Mouse (Mus musculus) E14TG2a.4 (cell line): ENCODE data around the gene Adarb1.

ENCODE experiments used
- H3K27me3 ChIP-seq: 2 replicates; pipeline ENCODE4 v1.6.1; 2014; ENCODE audit warnings: low read length, control low read depth; ENCODE audit not compliant: insufficient read depth
- H3K36me3 ChIP-seq: 2 replicates; pipeline ENCODE4 v1.6.1; 2014; ENCODE audit warnings: low read length, control low read depth; ENCODE audit not compliant: insufficient read depth
- H3K4me1 ChIP-seq: replicated peaks from 2 replicates; pipeline ENCODE4 v1.6.1; 2014; ENCODE audit warnings: low read depth, low read length, control low read depth
- H3K4me3 ChIP-seq: replicated peaks from 2 replicates; pipeline ENCODE4 v1.5.1; 2014; ENCODE audit warnings: mild to moderate bottlenecking, low read length
- H3K9me3 ChIP-seq: 2 replicates; pipeline ENCODE4 v1.6.1; 2014; ENCODE audit warnings: low read length, control low read depth
- CTCF ChIP-seq: conservative IDR thresholded peaks from 2 replicates; pipeline ENCODE4 v1.5.1; 2014; ENCODE audit warnings: low read length
- NANOG ChIP-seq: IDR thresholded peaks from 2 replicates; pipeline ENCODE4 v1.6.1; 2014; ENCODE audit warnings: borderline replicate concordance, low read length, mixed read lengths
- POU5F1 ChIP-seq: IDR thresholded peaks from 2 replicates; pipeline ENCODE4 v1.6.1; 2014; ENCODE audit warnings: low read length, borderline replicate concordance

The Adarb1 gene

GRCm38 (mm10) chr10:77406486-77406885 lies 11.6 kb downstream of the Adarb1 start:
- H3K27me3 ChIP-seq: no peaks in the 10 kb centered on the region
- no peaks in the 10 kb centered on the region for H3K4me1 ChIP-seq
- TF ChIP-seq CTCF (no peak), NANOG (no peak), POU5F1 (no peak)
- H3K4me3 ChIP-seq: no peak overlapping the region
- H3K36me3 ChIP-seq: no peaks in the 10 kb centered on the region
- no peaks in the 10 kb centered on the region for H3K9me3 ChIP-seq

GRCm38 (mm10) chr10:77402463-77402862 lies 15.6 kb downstream of the Adarb1 start:
- H3K36me3 ChIP-seq: no peaks in the 10 kb centered on the region
- no peak overlapping the region for H3K4me3 ChIP-seq
- TF ChIP-seq POU5F1: no peak
- H3K9me3 ChIP-seq: no peaks in the 10 kb centered on the region
- H3K4me1 ChIP-seq: no peaks in the 10 kb centered on the region
- no peaks in the 10 kb centered on the region for H3K27me3 ChIP-seq

GRCm38 (mm10) chr10:77401039-77401438 lies 17.0 kb downstream of the Adarb1 start:
- Histone ChIP-seq H3K36me3 (no peaks in the 10 kb centered on the region), H3K4me1 (no peaks in the 10 kb centered on the region), H3K4me3 (no peak overlapping the region), H3K9me3 (no peaks in the 10 kb centered on the region), H3K27me3 (no peaks in the 10 kb centered on the region)
- no peak for TF ChIP-seq POU5F1
- TF ChIP-seq CTCF: no peak
- no peak for TF ChIP-seq NANOG

GRCm38 (mm10) chr10:77399938-77400337 lies 18.1 kb downstream of the Adarb1 start:
- Histone ChIP-seq H3K4me3 (no peak overlapping the region), H3K4me1 (no peaks in the 10 kb centered on the region), H3K36me3 (no peaks in the 10 kb centered on the region), H3K9me3 (no peaks in the 10 kb centered on the region), H3K27me3 (no peaks in the 10 kb centered on the region)
- TF ChIP-seq CTCF (no peak), POU5F1 (no peak), NANOG (no peak)

- Histone ChIP-seq H3K4me3 (no peak overlapping the region), H3K9me3 (no peaks in the 10 kb centered on the region), H3K4me1 (no peaks in the 10 kb centered on the region), H3K36me3 (no peaks in the 10 kb centered on the region), H3K27me3 (no peaks in the 10 kb centered on the region)
- TF ChIP-seq POU5F1 (no peak), CTCF (no peak), NANOG (no peak)
Measured at GRCm38 (mm10) chr10:77398082-77398481, 20.0 kb downstream of the Adarb1 start.

- Histone ChIP-seq H3K4me1 (no peaks in the 10 kb centered on the region), H3K9me3 (no peaks in the 10 kb centered on the region), H3K27me3 (no peaks in the 10 kb centered on the region), H3K4me3 (no peak overlapping the region), H3K36me3 (no peaks in the 10 kb centered on the region)
- TF ChIP-seq NANOG (no peak), POU5F1 (no peak), CTCF (no peak)
Measured at GRCm38 (mm10) chr10:77397056-77397642, 20.9 kb downstream of the Adarb1 start.

- H3K36me3 ChIP-seq: no peaks in the 10 kb centered on the region
- H3K4me1 ChIP-seq: no peaks in the 10 kb centered on the region
- no peaks in the 10 kb centered on the region for H3K9me3 ChIP-seq
- H3K27me3 ChIP-seq: no peaks in the 10 kb centered on the region
- H3K4me3 ChIP-seq: no peak overlapping the region
- TF ChIP-seq CTCF (no peak), POU5F1 (no peak), NANOG (no peak)
Measured at GRCm38 (mm10) chr10:77396015-77396414, 22.1 kb downstream of the Adarb1 start.

GRCm38 (mm10) chr10:77391072-77391471 lies 27.0 kb downstream of the Adarb1 start:
- no peak overlapping the region for H3K4me3 ChIP-seq
- no peaks in the 10 kb centered on the region for H3K27me3 ChIP-seq
- no peaks in the 10 kb centered on the region for H3K4me1 ChIP-seq
- H3K9me3 ChIP-seq: no peaks in the 10 kb centered on the region
- H3K36me3 ChIP-seq: no peaks in the 10 kb centered on the region
- no peak for TF ChIP-seq POU5F1
- TF ChIP-seq NANOG: no peak
- no peak for TF ChIP-seq CTCF

- Histone ChIP-seq H3K9me3 (no peaks in the 10 kb centered on the region), H3K4me1 (no peaks in the 10 kb centered on the region)
- TF ChIP-seq CTCF: no peak
- TF ChIP-seq NANOG: no peak
- no peak for TF ChIP-seq POU5F1
Measured at GRCm38 (mm10) chr10:77387558-77387957, 30.5 kb downstream of the Adarb1 start.

More at GRCm38 (mm10) chr10:77387558-77387957, 30.5 kb downstream of the Adarb1 start:
- Histone ChIP-seq H3K27me3 (no peaks in the 10 kb centered on the region), H3K36me3 (no peaks in the 10 kb centered on the region), H3K4me3 (no peak overlapping the region)
